Mouse (Mus musculus): ENCODE results near the gene Hephl1. TPM values are rescaled to one million over a fixed set of nuclear protein-coding genes. Genes with fewer than 3 reads are reported as not detected.
A peak's percentile ranks its signal among the peaks of the same experiment; 100 is the strongest.

Gene Hephl1
- polyA plus RNA-seq, 1 experiment from 2014 or later, result not detected

DNA sequence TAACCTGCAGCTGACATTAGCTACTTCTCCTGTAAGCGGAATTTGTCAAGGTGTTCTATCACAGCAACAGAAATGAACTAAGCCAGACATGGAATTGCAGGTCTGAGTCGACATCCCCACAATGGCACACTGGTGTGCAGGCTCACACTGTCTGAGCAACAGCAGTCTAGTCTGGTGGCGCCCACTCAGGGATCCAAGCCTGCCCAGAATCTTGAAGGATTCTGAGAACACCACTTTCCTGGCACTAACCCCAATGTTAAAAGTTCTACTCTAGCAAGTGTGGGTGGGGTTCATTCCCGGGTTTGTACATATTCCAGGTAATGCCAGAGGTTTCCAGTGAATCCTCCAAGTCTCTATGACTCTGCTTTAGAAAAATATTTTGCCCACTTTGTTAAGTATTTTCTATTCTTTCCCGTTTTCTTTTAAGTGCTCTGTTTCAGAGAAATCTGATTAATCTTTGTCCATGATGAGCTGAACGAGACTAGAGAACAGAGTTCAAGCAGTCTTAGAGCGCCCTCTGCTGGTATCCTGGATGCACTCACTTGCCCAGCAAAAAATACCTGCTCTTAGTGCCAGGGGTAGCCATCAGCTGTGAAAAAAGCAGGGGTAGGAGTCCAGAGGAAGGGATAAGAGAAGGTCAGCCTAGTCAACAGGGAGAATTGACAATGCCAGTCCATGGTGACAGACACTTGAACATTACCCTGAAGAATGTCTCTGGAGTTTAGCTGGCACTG, 96.5 kb downstream of the Hephl1 start:
- no peak for ATAC-seq (replicated peaks; ENCODE audit: extremely low read depth, insufficient read depth, low FRiP score)
- no peak overlapping the region for H3K4me3 ChIP-seq (ENCODE audit: low read length)
- H3K9ac ChIP-seq (ENCODE audit: low read length), result no peak overlapping the region
- H3K36me3 ChIP-seq (ENCODE audit: control insufficient read depth, insufficient read depth), result no peaks in the 10 kb centered on the region
- H3K9me3 ChIP-seq (replicated peaks; ENCODE audit: control insufficient read depth, low read length), result no peaks in the 10 kb centered on the region
- H3K27me3 ChIP-seq (ENCODE audit: control insufficient read depth, insufficient read depth, low read length), result 0 out of 2 replicates have a peak, but pooled peaks cover 5% of the 10 kb centered on the region
- H3K27ac ChIP-seq (ENCODE audit: low read length), result no peak overlapping the region
- H3K4me2 ChIP-seq (ENCODE audit: low read depth, low read length), result no peak overlapping the region
- WGBS, result 56% methylated on average over 7 of the region's 7 CpGs
- no peaks in the 10 kb centered on the region for H3K4me1 ChIP-seq (ENCODE audit: control insufficient read depth, insufficient read depth, low read length)

DNA sequence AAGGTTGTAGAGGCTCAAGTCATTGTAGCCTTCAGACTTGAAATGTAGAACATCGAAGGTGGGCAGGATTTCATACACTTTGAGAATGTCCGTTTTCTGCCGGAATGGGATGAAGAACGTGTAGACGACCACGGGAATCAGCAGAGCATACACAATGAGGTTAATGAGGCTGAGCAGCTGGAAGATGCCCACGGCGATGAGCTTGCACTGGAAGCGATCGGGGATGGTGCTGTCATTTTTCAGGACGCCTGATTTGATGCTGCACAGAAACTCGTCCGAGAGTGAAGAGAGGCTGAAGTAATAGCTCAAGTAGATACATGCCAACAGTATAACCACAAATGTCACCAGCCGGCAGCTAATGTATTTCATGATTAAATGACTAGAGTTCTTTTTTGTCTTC, 104.3 kb downstream of the Hephl1 start:
- peaks cover 6% of the 10 kb centered on the region; the same call in 1 of the 2 replicates for H3K36me3 ChIP-seq (ENCODE audit: control insufficient read depth, insufficient read depth)
- H3K4me2 ChIP-seq (ENCODE audit: low read depth, low read length), result no peak overlapping the region
- H3K27ac ChIP-seq (ENCODE audit: low read length), result no peak overlapping the region
- no peak for ATAC-seq (replicated peaks; ENCODE audit: extremely low read depth, insufficient read depth, low FRiP score)
- 75% methylated on average over 14 of the region's 14 CpGs for WGBS
- no peaks in the 10 kb centered on the region; the same call in 1 of the 2 replicates for H3K4me1 ChIP-seq (ENCODE audit: control insufficient read depth, insufficient read depth, low read length)
- no peak overlapping the region for H3K4me3 ChIP-seq (ENCODE audit: low read length)
- H3K9ac ChIP-seq (ENCODE audit: low read length), result no peak overlapping the region
- peaks cover 8% of the 10 kb centered on the region for H3K27me3 ChIP-seq (ENCODE audit: control insufficient read depth, insufficient read depth, low read length)
- H3K9me3 ChIP-seq (replicated peaks; ENCODE audit: control insufficient read depth, low read length), result no peaks in the 10 kb centered on the region

DNA sequence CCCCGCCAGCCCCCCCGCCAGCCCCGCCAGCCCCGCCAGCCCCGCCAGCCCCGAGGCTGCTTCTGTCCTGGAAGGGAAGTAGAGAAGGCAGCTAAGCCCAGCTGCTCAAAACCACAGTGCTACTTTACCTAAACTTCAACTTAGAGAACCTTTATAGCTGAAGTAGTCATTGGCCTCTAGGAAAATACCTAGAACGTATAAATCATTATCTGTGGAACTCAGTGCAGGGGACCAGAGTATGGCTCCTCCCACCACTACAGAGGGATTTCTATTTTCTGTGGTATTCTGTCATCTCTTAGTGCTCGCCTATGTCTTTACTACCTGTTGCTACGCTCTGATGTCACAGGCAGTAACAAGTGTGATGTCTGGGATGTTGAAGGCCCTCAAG, 107.6 kb downstream of the Hephl1 start:
- no peak overlapping the region for H3K27ac ChIP-seq (ENCODE audit: low read length)
- WGBS, result 62% methylated on average over 9 of the region's 9 CpGs
- H3K4me2 ChIP-seq (ENCODE audit: low read depth, low read length), result no peak overlapping the region
- H3K4me3 ChIP-seq (ENCODE audit: low read length), result no peak overlapping the region
- ATAC-seq (replicated peaks; ENCODE audit: extremely low read depth, insufficient read depth, low FRiP score), result no peak
- H3K4me1 ChIP-seq (ENCODE audit: control insufficient read depth, insufficient read depth, low read length), result no peaks in the 10 kb centered on the region; the same call in 1 of the 2 replicates
- H3K27me3 ChIP-seq (ENCODE audit: control insufficient read depth, insufficient read depth, low read length), result peaks cover 4% of the 10 kb centered on the region
- no peak overlapping the region for H3K9ac ChIP-seq (ENCODE audit: low read length)
- peaks cover 4% of the 10 kb centered on the region; the same call in 1 of the 2 replicates for H3K36me3 ChIP-seq (ENCODE audit: control insufficient read depth, insufficient read depth)
- H3K9me3 ChIP-seq (replicated peaks; ENCODE audit: control insufficient read depth, low read length), result no peaks in the 10 kb centered on the region

DNA sequence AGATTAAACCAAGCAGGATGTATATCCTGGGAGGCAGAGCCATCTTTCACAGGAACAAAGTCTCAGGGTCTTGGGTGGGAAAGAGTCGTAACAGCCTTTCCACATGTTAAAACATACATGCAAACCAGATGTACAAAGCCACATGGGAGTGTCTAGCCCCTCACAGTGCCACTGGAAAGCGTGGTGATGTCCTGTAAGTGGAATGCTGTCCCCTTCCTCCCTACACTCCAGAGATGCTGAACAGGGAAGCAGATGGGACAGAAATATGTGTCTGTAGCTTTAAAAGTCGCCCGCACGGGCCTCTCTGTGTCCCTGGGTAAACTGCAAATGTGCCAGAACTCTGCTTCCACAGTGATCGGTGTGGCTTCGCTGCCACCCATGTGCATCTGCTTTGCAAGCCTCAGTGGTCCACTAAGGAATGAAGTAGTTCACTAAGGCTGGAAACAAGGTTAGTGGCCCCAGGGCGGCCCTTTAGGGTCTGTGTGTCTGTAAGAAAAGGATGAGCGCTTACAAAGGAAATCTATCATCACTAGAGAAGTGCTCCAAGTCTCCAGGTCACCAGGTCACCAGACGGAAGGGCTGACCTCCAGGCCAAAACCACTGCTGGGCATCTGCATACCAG, 108.1 kb downstream of the Hephl1 start:
- 60% methylated on average over 10 of the region's 10 CpGs for WGBS
- Histone ChIP-seq H3K4me1 (ENCODE audit: control insufficient read depth, insufficient read depth, low read length) (no peaks in the 10 kb centered on the region; the same call in 1 of the 2 replicates), H3K27ac (ENCODE audit: low read length) (no peak overlapping the region), H3K27me3 (ENCODE audit: control insufficient read depth, insufficient read depth, low read length) (peaks cover 4% of the 10 kb centered on the region; the same call in 1 of the 2 replicates), H3K4me3 (ENCODE audit: low read length) (no peak overlapping the region), H3K9ac (ENCODE audit: low read length) (no peak overlapping the region), H3K4me2 (ENCODE audit: low read depth, low read length) (no peak overlapping the region), H3K9me3 (replicated peaks; ENCODE audit: control insufficient read depth, low read length) (no peaks in the 10 kb centered on the region), H3K36me3 (ENCODE audit: control insufficient read depth, insufficient read depth) (peaks cover 4% of the 10 kb centered on the region; the same call in 1 of the 2 replicates)
- ATAC-seq (replicated peaks; ENCODE audit: extremely low read depth, insufficient read depth, low FRiP score), result no peak

DNA sequence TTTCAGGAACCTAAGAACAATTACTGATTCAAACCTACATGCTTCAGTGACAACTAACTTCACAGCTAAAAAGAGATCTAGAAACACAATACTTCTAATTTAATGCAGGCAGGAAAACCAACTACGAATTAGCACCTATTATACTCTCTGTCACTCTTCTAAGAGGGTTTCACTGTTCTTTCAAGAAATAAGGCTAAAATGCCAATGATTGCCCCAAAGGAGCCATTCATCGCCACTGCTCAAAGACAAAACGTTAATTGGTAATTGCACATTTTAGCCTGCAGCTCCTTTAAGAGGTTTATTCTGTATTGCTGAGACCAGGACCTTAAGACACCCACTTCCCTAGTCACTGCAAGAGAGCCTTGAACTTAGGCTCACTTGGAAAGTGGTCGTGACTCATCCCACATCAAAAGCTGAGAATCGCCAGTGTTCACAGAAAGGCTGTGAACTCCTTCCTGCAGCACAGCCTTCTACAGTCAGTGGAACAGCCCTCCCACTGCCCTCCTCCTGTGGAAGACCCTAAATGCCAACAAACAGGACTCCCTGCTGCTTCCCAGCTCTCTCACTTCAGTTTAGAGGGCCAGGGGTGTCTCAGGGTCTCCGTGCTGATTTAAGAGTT, 108.8 kb downstream of the Hephl1 start:
- Histone ChIP-seq H3K4me3 (ENCODE audit: low read length) (no peak overlapping the region), H3K27me3 (ENCODE audit: control insufficient read depth, insufficient read depth, low read length) (peaks cover 4% of the 10 kb centered on the region; the same call in 1 of the 2 replicates), H3K4me2 (ENCODE audit: low read depth, low read length) (no peak overlapping the region), H3K9ac (ENCODE audit: low read length) (no peak overlapping the region), H3K4me1 (ENCODE audit: control insufficient read depth, insufficient read depth, low read length) (no peaks in the 10 kb centered on the region; the same call in 1 of the 2 replicates), H3K36me3 (ENCODE audit: control insufficient read depth, insufficient read depth) (peaks cover 4% of the 10 kb centered on the region; the same call in 1 of the 2 replicates), H3K27ac (ENCODE audit: low read length) (no peak overlapping the region), H3K9me3 (replicated peaks; ENCODE audit: control insufficient read depth, low read length) (no peaks in the 10 kb centered on the region)
- WGBS, result 66% methylated on average over 6 of the region's 6 CpGs
- ATAC-seq (replicated peaks; ENCODE audit: extremely low read depth, insufficient read depth, low FRiP score), result 0 out of 2 replicates have a peak, but pooled peaks have one; percentile 14

Other genes starting within 250 kb of the Hephl1 start
- gene Izumo1r, start 208.2 kb downstream of the Hephl1 start, polyA plus RNA-seq (2015; fragmentation: Nextera tagmentation; extraction: Ambion mirVana), result 1.1 and 3.8 TPM in 2 replicates
- gene Panx1, start 66.6 kb downstream of the Hephl1 start, polyA plus RNA-seq (2015; fragmentation: Nextera tagmentation; extraction: Ambion mirVana), result 16.8 and 20.5 TPM in 2 replicates
- gene Vstm5, start 126.9 kb upstream of the Hephl1 start, polyA plus RNA-seq (2015; fragmentation: Nextera tagmentation; extraction: Ambion mirVana), result 1.4 and 1.6 TPM in 2 replicates
- gene Med17, start 167.8 kb upstream of the Hephl1 start, polyA plus RNA-seq (2015; fragmentation: Nextera tagmentation; extraction: Ambion mirVana), result 19.9 and 21.1 TPM in 2 replicates
- gene Taf1d, start 194.1 kb upstream of the Hephl1 start, polyA plus RNA-seq (2015; fragmentation: Nextera tagmentation; extraction: Ambion mirVana), result 40.8 and 47.4 TPM in 2 replicates
- gene 4931406C07Rik, start 194.3 kb upstream of the Hephl1 start, polyA plus RNA-seq (2015; fragmentation: Nextera tagmentation; extraction: Ambion mirVana), result 5.1 and 6.2 TPM in 2 replicates
- 7.9 and 8.8 TPM in 2 replicates for gene Cep295, start 245.7 kb upstream of the Hephl1 start, polyA plus RNA-seq (2015; fragmentation: Nextera tagmentation; extraction: Ambion mirVana)